Mouse (Mus musculus): Measurements from ENCODE around the gene Riox2. TPM values are rescaled to one million over a fixed set of nuclear protein-coding genes. Genes with fewer than 3 reads are reported as not detected.

Gene Riox2
- polyA plus RNA-seq, 1 experiment from 2014 or later, result 39.4 TPM

GRCm38 (mm10) chr16:59531243-59531642, 59.7 kb downstream of the Riox2 start:
- no peaks in the 10 kb centered on the region for H3K27me3 ChIP-seq (replicated peaks; ENCODE audit: control insufficient read depth, insufficient read depth, low read length)
- H3K4me1 ChIP-seq (replicated peaks; ENCODE audit: control insufficient read depth, insufficient read depth, low read length), result no peaks in the 10 kb centered on the region
- no peak overlapping the region for H3K4me3 ChIP-seq (ENCODE audit: low read depth, low read length)
- no peak overlapping the region for H3K4me2 ChIP-seq
- 78% methylated on average over 5 of the region's 5 CpGs for WGBS
- ATAC-seq (replicated peaks; ENCODE audit: low FRiP score), result no peak
- H3K27ac ChIP-seq (ENCODE audit: low read depth, low read length), result no peak overlapping the region
- H3K9me3 ChIP-seq (ENCODE audit: control insufficient read depth, low read length), result peaks cover 3% of the 10 kb centered on the region; the same call in 1 of the 2 replicates
- no peak overlapping the region for H3K9ac ChIP-seq (ENCODE audit: low read depth, low read length)
- no peaks in the 10 kb centered on the region; the same call in 1 of the 2 replicates for H3K36me3 ChIP-seq (ENCODE audit: control insufficient read depth, insufficient read depth, low read length)
- no peak for DNase-seq (ENCODE audit: low spot score)

- H3K27me3 ChIP-seq (replicated peaks; ENCODE audit: control insufficient read depth, insufficient read depth, low read length), result no peaks in the 10 kb centered on the region
- DNase-seq (ENCODE audit: low spot score) (no peak), ATAC-seq (replicated peaks; ENCODE audit: low FRiP score) (peak; percentile 36; the same call in 1 of the 2 replicates)
- no peak overlapping the region for H3K4me2 ChIP-seq
- 20% methylated on average over 3 of the region's 3 CpGs for WGBS
- no peak overlapping the region for H3K4me3 ChIP-seq (ENCODE audit: low read depth, low read length)
- H3K27ac ChIP-seq (ENCODE audit: low read depth, low read length), result no peak overlapping the region
- no peak overlapping the region for H3K9ac ChIP-seq (ENCODE audit: low read depth, low read length)
- peaks cover 3% of the 10 kb centered on the region; the same call in 1 of the 2 replicates for H3K9me3 ChIP-seq (ENCODE audit: control insufficient read depth, low read length)
- H3K36me3 ChIP-seq (ENCODE audit: control insufficient read depth, insufficient read depth, low read length), result no peaks in the 10 kb centered on the region; the same call in 1 of the 2 replicates
- H3K4me1 ChIP-seq (replicated peaks; ENCODE audit: control insufficient read depth, insufficient read depth, low read length), result no peaks in the 10 kb centered on the region
These were observed 61.0 kb downstream of the Riox2 start for GRCm38 (mm10) chr16:59532561-59532960.

- Histone ChIP-seq H3K9ac (ENCODE audit: low read depth, low read length) (no peak overlapping the region), H3K36me3 (ENCODE audit: control insufficient read depth, insufficient read depth, low read length) (no peaks in the 10 kb centered on the region; the same call in 1 of the 2 replicates), H3K4me1 (replicated peaks; ENCODE audit: control insufficient read depth, insufficient read depth, low read length) (no peaks in the 10 kb centered on the region), H3K27me3 (replicated peaks; ENCODE audit: control insufficient read depth, insufficient read depth, low read length) (no peaks in the 10 kb centered on the region), H3K4me3 (ENCODE audit: low read depth, low read length) (no peak overlapping the region), H3K4me2 (no peak overlapping the region), H3K9me3 (ENCODE audit: control insufficient read depth, low read length) (peaks cover 3% of the 10 kb centered on the region; the same call in 1 of the 2 replicates), H3K27ac (ENCODE audit: low read depth, low read length) (no peak overlapping the region)
- WGBS, result 86% methylated on average over 11 of the region's 11 CpGs
- DNase-seq (ENCODE audit: low spot score), result no peak
- ATAC-seq (replicated peaks; ENCODE audit: low FRiP score), result no peak
These were observed 62.8 kb downstream of the Riox2 start for GRCm38 (mm10) chr16:59534349-59534748.

GRCm38 (mm10) chr16:59535673-59536072, 64.1 kb downstream of the Riox2 start:
- H3K9ac ChIP-seq (ENCODE audit: low read depth, low read length), result no peak overlapping the region
- no peak overlapping the region for H3K27ac ChIP-seq (ENCODE audit: low read depth, low read length)
- no peak overlapping the region for H3K4me3 ChIP-seq (ENCODE audit: low read depth, low read length)
- H3K4me1 ChIP-seq (replicated peaks; ENCODE audit: control insufficient read depth, insufficient read depth, low read length), result no peaks in the 10 kb centered on the region
- ATAC-seq (replicated peaks; ENCODE audit: low FRiP score) (no peak), DNase-seq (ENCODE audit: low spot score) (no peak)
- H3K27me3 ChIP-seq (replicated peaks; ENCODE audit: control insufficient read depth, insufficient read depth, low read length), result no peaks in the 10 kb centered on the region
- no peaks in the 10 kb centered on the region for H3K9me3 ChIP-seq (ENCODE audit: control insufficient read depth, low read length)
- no peaks in the 10 kb centered on the region for H3K36me3 ChIP-seq (ENCODE audit: control insufficient read depth, insufficient read depth, low read length)
- H3K4me2 ChIP-seq, result no peak overlapping the region
- WGBS, result 73% methylated on average over 5 of the region's 5 CpGs

GRCm38 (mm10) chr16:59540944-59541343, 69.4 kb downstream of the Riox2 start:
- 90% methylated on average over 3 of the region's 3 CpGs for WGBS

GRCm38 (mm10) chr16:59541382-59541781, 69.8 kb downstream of the Riox2 start:
- no peak for DNase-seq (ENCODE audit: low spot score)
- Histone ChIP-seq H3K9me3 (ENCODE audit: control insufficient read depth, low read length) (no peaks in the 10 kb centered on the region), H3K36me3 (ENCODE audit: control insufficient read depth, insufficient read depth, low read length) (no peaks in the 10 kb centered on the region), H3K27ac (ENCODE audit: low read depth, low read length) (no peak overlapping the region), H3K9ac (ENCODE audit: low read depth, low read length) (no peak overlapping the region), H3K4me3 (ENCODE audit: low read depth, low read length) (no peak overlapping the region), H3K4me2 (no peak overlapping the region), H3K4me1 (replicated peaks; ENCODE audit: control insufficient read depth, insufficient read depth, low read length) (no peaks in the 10 kb centered on the region), H3K27me3 (replicated peaks; ENCODE audit: control insufficient read depth, insufficient read depth, low read length) (no peaks in the 10 kb centered on the region)
- no peak for ATAC-seq (replicated peaks; ENCODE audit: low FRiP score)
- 74% methylated on average over 4 of the region's 4 CpGs for WGBS

More at GRCm38 (mm10) chr16:59540944-59541343, 69.4 kb downstream of the Riox2 start:
- Histone ChIP-seq H3K4me3 (ENCODE audit: low read depth, low read length) (no peak overlapping the region), H3K4me2 (no peak overlapping the region), H3K36me3 (ENCODE audit: control insufficient read depth, insufficient read depth, low read length) (no peaks in the 10 kb centered on the region), H3K4me1 (replicated peaks; ENCODE audit: control insufficient read depth, insufficient read depth, low read length) (no peaks in the 10 kb centered on the region), H3K27me3 (replicated peaks; ENCODE audit: control insufficient read depth, insufficient read depth, low read length) (no peaks in the 10 kb centered on the region), H3K9me3 (ENCODE audit: control insufficient read depth, low read length) (no peaks in the 10 kb centered on the region), H3K9ac (ENCODE audit: low read depth, low read length) (no peak overlapping the region), H3K27ac (ENCODE audit: low read depth, low read length) (no peak overlapping the region)
- no peak for ATAC-seq (replicated peaks; ENCODE audit: low FRiP score)
- DNase-seq (ENCODE audit: low spot score), result no peak

Other genes starting within 250 kb of the Riox2 start
- gene Olfr201, start 199.1 kb upstream of the Riox2 start, polyA plus RNA-seq (2014; fragmentation: Nextera tagmentation; extraction: Ambion mirVana), result not detected in 2 replicates
- gene Olfr202, start 185.0 kb upstream of the Riox2 start, polyA plus RNA-seq (2014; fragmentation: Nextera tagmentation; extraction: Ambion mirVana), result not detected in 2 replicates
- gene Olfr203, start 172.9 kb upstream of the Riox2 start, polyA plus RNA-seq (2014; fragmentation: Nextera tagmentation; extraction: Ambion mirVana), result not detected in 2 replicates
- not detected in 2 replicates for gene Olfr204, start 153.5 kb upstream of the Riox2 start, polyA plus RNA-seq (2014; fragmentation: Nextera tagmentation; extraction: Ambion mirVana)
- gene Olfr205, start 140.6 kb upstream of the Riox2 start, polyA plus RNA-seq (2014; fragmentation: Nextera tagmentation; extraction: Ambion mirVana), result not detected in 2 replicates
- not detected in 2 replicates for gene Olfr206, start 122.5 kb upstream of the Riox2 start, polyA plus RNA-seq (2014; fragmentation: Nextera tagmentation; extraction: Ambion mirVana)
- gene Olfr209, start 107.8 kb upstream of the Riox2 start, polyA plus RNA-seq (2014; fragmentation: Nextera tagmentation; extraction: Ambion mirVana), result not detected in 2 replicates
- not detected in 2 replicates for gene Gabrr3, start 64.4 kb upstream of the Riox2 start, polyA plus RNA-seq (2014; fragmentation: Nextera tagmentation; extraction: Ambion mirVana)
- 4.0 and 4.6 TPM in 2 replicates for gene Crybg3, start 129.2 kb downstream of the Riox2 start, polyA plus RNA-seq (2014; fragmentation: Nextera tagmentation; extraction: Ambion mirVana)
- 12.8 and 13.2 TPM in 2 replicates for gene Arl6, start 167.6 kb downstream of the Riox2 start, polyA plus RNA-seq (2014; fragmentation: Nextera tagmentation; extraction: Ambion mirVana)